Mouse (Mus musculus): ENCODE data around the gene Gm42957.

- no peak for TF ChIP-seq CTCF (IDR thresholded peaks at IDR 0.05; ENCODE audit: control insufficient read depth, insufficient read depth, insufficient read length)
- no peak for TF ChIP-seq FOSL1 (IDR thresholded peaks at IDR 0.05; ENCODE audit: insufficient read depth, low read length, poor library complexity, severe bottlenecking)
- no peak for TF ChIP-seq MYOD1 (IDR thresholded peaks at IDR 0.05; ENCODE audit: control insufficient read depth, insufficient read length, low read depth)
- no peak for TF ChIP-seq USF1 (IDR thresholded peaks at IDR 0.05; ENCODE audit: low read depth)
- TF ChIP-seq MAX (IDR thresholded peaks at IDR 0.05) = no peak
- TF ChIP-seq MYOG (IDR thresholded peaks at IDR 0.05; ENCODE audit: control insufficient read depth, extremely low read depth, insufficient read length) = no peak
- no peak for TF ChIP-seq CEBPB (IDR thresholded peaks at IDR 0.05; ENCODE audit: low read depth)
These were observed 632 bp downstream of the Gm42957 start for GRCm38 (mm10) chr3:96635906-96636305.
